Mouse (Mus musculus) heart, postnatal 25 days (tissue): ENCODE measurements around the gene Bend6. TPM values are rescaled to one million over a fixed set of nuclear protein-coding genes. Genes with fewer than 3 reads are reported as not detected.

Experiments used
- DNase-seq: peaks from one replicate; pipeline ENCODE4 v3.0.0; 2022; ENCODE audit warnings: low spot score
- intact Hi-C: fragments of 180-260 bp; cut with DNase I; formaldehyde crosslinking; loops from one replicate; pipeline ENCODE4 v1.15.1; 2025
- total RNA-seq, 2 experiments: library from RNA; stranded (reverse); gene quantifications; 2 replicates each; pipeline ENCODE4 v1.2.3; 2021

Bend6 gene
- total RNA-seq, 2 experiments from 2014 or later = 2.3 to 2.4 TPM

DNA sequence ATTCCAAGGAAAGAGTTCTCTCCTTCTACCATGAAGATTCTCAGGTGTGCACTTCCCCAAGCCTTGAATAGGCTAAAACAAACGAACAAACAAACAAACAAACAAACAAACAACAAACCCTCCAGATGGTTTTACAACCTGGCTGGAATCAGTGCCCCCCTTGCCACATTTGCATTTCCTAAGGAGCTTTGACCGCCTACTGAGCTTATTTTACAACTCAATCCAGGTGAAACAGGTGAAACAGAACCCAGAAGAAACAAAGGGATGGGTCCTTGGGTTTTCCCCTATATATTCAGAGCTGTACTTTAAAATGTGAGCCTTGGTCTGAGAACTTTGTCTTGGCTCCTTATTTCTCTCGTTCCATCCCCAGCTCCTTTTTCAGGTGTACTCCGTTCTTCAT lies 77.0 kb downstream of the Bend6 start:
- intact Hi-C loops = no loop called here
- DNase-seq = no peak

DNA sequence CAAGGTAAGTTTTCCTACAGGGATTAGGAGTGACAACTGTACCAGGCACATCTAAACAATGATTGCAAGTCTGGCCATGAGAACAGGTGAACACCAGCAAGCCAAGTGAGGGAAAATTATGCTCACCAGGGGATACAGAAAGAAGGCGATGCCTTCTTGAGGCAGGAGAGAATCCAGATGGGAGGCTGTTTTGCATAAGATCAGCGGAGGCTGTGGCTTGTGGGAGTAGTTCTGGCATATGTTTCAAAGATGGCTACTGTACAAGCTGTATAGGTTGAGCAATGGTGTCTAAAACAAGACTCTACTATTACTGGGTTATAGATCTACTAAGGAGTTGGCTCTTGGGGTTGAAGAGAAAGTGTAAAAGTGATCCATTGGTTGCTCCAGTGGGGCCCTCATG lies 89.7 kb downstream of the Bend6 start:
- DNase-seq = no peak
- intact Hi-C loops = no loop called here

- peak; percentile 83 for DNase-seq
- intact Hi-C loops = no loop called here
These were observed 93.5 kb downstream of the Bend6 start, which contains the start of gene Zfp451 for GRCm38 (mm10) chr1:33813868-33814794. Zfp451 (minus strand) TSS chr1:33814595.

DNA sequence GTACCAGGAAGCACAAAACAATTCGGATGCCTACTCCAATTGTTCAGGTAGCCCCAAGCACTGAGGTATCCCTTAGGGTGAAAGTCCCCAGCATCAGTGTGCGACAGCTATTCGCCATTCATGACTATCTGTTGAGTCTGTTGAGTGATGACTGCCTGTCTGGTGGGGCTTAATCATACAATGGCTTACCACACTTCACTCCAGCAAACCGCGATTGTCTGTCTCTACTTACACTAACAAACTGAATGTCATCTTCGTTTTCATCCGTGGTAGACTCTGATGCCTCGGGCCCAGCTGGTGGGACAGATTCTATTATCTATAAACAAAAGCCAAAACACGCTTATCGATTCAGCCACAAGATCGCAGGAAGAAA lies 94.1 kb downstream of the Bend6 start:
- intact Hi-C loops = no loop called here

DNA sequence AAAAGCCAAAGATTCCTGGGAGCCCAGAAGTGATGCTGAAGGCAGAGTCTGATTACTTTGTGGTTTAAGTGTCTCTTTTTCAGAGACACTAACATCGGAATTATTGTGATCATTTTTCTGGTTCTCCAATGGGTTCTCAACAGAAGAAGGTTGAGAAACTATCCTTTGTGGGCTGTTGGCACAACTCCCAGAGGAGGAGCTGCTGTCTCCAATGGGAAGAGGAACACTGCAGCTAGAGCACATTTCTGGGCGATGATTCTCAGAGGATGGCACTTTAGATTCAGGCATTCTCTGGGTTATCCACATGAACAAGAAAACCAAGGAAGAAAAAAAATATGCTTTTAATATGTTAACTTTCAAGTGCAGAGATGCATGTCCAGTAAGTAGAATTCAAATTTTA lies 104.3 kb downstream of the Bend6 start:
- intact Hi-C loops = no loop called here
- DNase-seq = no peak

More for the DNA sequence above, 94.1 kb downstream of the Bend6 start:
- no peak for DNase-seq

Other genes with a start within 250 kb of the Bend6 start
- 1 to 10 TPM; 2.3 to 2.5 TPM for gene Prim2, start 238.0 kb downstream of the Bend6 start, total RNA-seq
- 1 to 10 TPM; 7.9 to 9.0 TPM for gene Rab23, start 187.9 kb downstream of the Bend6 start, total RNA-seq
- 10 to 100 TPM; 30.1 to 34.9 TPM for gene Bag2, start 150.0 kb downstream of the Bend6 start, total RNA-seq
- 10 to 100 TPM; 13.6 to 16.4 TPM for gene Zfp451, start 93.2 kb downstream of the Bend6 start, total RNA-seq
- 100 to 1,000 TPM; 338 to 369 TPM for gene Dst, start 409 bp upstream of the Bend6 start, total RNA-seq